Mouse (Mus musculus): Measurements from ENCODE around the gene Cacng7. TPM values are rescaled to one million over a fixed set of nuclear protein-coding genes. Genes with fewer than 3 reads are reported as not detected.
"Not testable (repeated sequence)": the region's sequence is repeated elsewhere in the genome, so short reads cannot be mapped to it uniquely, and the experiment has no call there.

Gene Cacng7
- polyA plus RNA-seq, 2 experiments from 2014 or later, result not detected

DNA sequence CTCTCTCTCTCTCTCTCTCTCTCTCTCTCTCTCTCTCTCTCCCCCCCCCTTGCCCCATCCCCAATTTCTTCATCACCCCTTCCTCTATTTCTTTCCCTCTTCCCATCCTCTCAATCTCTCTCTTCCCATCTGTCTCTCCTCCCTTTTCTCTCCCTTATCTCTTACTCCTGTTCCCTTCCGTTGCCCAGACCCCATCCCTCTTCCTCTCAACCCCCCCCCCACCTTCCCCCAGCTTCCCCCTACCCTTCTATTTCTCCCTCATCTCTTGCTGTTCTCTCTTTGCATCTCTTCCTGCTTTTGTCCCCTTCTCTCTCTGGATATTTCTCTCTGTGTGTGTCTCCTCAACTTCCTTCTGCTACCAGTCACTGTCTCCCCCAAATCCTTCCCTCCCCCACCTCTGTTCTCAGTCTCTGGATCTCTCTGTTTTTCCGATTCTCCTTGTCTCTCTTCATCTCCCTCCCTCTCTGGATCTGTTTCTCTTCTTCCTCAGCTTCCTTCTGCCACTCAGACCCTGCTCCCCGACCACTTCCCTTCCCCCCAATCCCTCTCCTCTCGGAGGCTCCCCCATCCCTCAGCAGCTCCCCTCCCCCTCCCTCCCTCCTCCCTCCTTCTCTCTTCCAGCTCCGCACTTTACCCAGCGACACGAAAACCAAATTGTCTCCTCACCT is 57.8 kb downstream of the Cacng7 start, which contains the start of gene Cacng8:
TSS of gene Cacng8 (plus strand) at position 271 of the 668 bp plus-strand sequence.
- ATAC-seq, result no peak

DNA sequence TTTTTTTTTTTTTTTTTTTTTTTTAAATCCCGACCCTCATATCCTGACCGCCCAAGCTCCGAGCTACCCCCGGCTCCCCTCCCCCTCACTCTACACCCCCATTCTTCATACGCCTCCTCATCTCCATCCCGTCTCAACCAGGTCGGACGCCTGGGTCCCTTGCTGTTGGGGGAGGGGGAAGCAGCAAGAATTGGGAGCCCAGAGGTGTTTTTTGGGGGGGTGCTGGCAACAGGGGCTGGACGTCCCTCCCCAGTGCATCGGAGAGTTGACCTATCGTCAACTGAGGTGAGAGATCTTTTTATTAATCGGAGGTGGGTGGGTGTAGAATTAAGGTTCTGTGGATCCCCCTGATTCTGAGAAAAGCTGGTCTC is 58.3 kb downstream of the Cacng7 start:
- ATAC-seq, result no peak

DNA sequence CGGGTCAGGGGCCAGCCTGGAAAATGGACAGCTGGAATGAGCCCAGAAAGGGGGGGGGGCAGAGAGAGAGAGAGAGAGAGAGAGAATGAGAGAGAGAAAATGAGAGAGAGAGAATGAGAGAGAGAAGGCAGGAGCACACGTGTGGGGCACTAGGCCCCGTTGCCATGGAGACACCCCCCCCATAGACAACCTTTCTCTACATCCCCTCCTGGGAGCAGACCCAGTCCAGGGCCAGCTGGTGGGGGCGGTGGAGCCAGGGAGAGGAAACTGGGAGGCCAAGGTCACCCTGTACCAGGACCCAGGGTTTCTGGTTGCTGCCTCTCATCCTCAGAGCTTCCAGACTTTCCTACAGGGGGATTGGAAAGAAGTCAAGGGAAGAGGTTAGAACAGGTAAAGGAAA is 59.1 kb downstream of the Cacng7 start:
- ATAC-seq, result no peak

DNA sequence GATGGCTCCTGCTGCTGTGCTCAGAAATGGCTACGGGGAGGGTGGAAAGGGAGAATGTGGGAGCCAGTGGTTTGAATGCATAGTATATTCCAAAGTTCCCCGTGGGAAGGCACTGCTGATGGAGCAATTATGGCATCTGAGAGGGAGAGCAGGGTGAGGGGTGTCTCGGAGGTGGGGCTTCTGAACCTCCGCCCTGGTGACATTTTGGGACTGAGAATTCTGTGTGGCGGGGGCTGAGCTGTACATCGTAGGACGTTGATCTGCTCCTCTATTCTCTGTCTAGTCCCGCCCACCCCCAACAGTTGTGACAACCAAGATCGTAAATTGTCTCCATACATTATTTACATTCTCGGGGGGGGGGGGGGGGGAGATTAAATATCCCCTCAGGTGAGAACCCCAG is 64.6 kb downstream of the Cacng7 start:
- no peak for ATAC-seq

DNA sequence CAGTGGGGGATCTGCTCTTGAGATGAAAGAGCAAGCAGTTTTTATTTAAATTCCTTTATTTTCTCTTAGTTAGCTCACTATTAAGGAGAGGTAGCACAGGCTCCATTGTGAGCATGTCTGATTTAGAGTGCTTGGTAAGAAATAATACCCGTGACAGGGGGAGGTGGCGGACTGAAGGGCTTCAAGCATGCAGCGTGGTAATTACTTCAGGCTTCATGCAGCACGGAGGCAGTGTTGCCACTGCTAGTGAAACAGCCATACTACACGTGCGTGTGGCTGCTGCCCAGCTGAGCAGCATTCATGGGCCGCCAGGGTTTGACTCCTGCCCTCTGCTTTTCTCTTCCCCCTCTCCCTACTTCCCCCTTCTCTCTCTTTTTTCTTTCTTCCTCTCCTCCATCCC is 65.0 kb downstream of the Cacng7 start:
- no peak for ATAC-seq

DNA sequence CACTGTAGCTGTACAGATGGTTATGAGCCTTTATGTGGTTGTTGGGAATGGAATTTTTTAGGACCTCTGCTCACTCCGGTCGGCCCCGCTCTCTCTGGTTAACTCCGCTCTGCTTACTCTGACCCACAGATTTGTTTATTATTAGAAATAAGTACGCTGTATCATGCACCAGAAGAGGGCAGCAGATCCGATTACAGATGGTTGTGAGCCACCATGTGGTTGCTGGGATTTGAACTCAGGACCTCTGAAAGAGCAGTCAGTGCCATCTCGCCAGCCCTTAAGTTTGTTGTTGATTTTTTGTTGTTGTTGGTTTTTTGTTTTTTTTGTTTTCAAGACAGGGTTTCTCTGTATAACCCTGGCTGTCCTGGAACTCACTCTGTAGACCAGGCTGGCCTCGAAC is 65.6 kb downstream of the Cacng7 start:
- ATAC-seq, result not testable (repeated sequence)

DNA sequence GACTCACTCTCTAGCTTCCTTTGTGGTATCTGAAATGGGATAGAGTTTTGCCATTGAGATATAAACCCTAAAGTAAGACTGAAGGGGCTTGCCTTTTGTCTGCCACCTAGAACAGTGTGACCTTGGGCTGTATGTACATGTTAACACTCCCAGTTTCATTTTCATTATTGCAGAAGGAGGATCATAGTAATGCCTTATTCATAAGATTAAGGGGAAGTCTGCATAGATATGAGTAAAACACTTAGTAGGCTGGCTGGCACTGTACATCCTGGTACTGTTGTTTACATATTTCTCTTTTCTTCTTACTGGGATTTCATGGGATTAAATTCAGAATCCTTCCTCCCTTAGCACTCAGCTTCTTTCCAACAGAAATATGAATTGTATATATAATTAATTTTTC is 67.2 kb downstream of the Cacng7 start:
- ATAC-seq, result no peak

DNA sequence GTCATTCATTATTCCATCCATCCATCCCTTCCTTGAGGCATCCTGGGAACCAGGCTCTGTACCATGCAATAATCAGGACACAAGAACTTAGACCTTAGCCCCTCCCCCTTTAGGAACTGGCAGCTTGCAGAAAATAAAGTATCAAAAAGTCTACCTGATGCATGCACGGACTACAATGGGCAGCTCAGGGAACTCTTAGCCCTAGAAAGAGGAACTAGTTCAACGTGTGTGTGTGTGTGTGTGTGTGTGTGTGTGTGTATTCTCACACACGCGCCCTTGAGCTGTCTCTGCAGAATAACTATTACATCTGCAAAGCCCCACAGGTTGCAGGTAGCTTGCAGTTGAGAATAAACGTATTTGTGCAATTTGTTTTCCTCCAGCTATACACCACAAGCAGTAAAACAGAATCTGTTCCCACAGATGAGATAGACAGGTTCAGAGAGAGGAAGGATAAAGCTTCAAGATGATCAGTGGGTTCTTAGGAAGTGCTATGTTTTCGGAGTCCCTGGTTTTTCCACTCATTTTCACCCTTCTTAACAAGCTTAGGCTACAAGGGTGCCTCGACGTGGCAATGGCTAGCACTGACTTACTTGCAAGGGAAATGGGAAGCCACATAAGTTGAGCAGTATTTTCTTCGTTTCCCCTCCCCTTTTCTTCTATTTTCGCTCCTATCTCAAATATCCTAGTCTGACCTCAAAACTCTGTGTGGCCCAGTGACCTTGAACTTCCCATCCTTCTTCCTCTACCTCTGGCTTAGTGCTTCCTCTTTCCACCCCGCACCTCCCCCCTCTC is 77.2 kb downstream of the Cacng7 start:
- no peak for ATAC-seq

DNA sequence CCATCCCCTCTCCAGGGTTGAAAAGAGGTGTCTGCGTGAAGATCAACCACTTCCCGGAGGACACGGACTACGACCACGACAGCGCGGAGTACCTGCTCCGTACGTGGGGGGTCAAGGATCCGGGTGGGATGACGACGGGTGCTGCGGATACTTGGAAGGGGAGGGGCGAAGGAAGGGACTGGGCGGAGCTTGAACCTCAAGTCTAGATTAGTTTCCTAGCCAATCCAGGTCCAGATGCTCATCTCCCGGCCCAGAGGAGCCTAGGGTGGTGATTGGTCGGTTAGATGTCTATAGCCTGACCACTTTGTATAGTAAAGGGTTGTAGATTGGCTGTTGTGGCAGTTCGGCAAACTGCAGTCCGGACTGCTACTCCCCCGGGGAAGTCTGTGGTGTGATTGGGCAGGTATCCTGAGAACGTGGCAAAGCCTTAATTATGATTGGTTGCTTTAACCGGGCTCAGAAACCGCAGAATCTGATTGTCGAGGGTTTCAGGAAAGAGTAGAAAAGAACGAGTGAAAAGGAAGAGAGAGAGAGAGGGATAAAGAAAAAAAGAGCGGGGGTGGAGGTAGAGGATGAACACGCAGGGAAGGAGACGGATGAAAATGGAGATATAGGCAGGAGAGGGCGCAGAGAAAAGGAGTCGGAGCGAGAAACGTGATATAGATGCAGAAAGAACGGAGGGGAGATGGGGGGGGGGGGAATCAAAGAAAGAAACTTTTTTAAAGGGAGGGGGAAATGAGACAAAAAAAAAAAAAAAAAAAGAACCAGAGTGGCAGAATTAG is 78.6 kb downstream of the Cacng7 start:
- ATAC-seq, result peak; percentile 39

DNA sequence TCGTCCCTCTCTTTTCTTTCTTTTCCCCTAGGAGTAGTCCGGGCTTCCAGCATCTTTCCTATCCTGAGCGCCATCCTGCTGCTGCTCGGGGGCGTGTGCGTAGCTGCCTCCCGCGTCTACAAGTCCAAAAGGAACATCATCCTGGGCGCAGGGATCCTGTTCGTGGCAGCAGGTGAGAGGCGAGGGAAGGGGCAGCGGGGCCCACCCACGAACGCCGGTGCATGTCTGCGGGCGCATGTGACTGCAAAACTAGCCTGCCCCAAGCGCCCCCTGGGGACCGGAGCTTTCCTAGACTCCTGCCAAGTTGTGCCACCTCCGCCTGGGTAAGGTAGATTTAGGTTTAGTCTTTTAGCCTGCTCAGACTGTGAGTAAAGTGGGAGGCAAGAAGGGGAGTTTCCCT is 79.3 kb downstream of the Cacng7 start:
- no peak for ATAC-seq

DNA sequence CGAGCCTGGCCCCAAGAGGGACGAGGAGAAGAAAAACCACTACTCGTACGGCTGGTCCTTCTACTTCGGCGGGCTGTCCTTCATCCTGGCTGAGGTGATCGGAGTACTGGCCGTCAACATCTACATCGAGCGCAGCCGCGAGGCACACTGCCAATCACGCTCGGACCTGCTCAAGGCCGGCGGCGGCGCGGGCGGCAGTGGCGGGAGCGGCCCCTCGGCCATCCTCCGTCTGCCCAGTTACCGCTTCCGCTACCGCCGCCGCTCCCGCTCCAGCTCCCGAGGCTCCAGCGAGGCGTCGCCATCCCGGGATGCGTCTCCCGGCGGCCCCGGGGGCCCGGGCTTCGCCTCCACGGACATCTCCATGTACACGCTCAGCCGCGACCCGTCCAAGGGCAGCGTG is 82.1 kb downstream of the Cacng7 start:
- no peak for ATAC-seq

DNA sequence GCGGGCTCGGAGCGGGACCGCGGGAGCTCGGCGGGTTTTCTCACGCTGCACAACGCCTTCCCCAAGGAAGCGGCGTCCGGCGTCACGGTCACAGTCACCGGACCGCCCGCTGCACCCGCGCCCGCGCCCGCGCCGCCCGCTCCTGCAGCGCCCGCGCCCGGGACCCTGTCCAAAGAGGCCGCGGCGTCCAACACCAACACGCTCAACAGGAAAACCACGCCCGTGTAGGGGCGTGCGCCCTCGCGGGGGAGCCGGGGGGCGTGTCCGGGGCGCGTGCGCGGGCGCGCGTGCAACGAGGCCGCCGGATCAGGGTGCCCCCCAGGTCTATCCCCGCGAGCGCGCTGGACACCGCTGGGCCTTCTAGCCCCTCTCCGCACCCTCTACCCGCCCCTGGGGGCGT is 82.6 kb downstream of the Cacng7 start:
- no peak for ATAC-seq

Other genes with a start within 250 kb of the Cacng7 start
- not detected for gene AU018091, start 163.8 kb upstream of the Cacng7 start, polyA plus RNA-seq (2017; shearing (Covaris generic))
- gene Nlrp12, start 83.2 kb upstream of the Cacng7 start, polyA plus RNA-seq (2017; shearing (Covaris generic)), result not detected
- gene Myadm, start 43.9 kb upstream of the Cacng7 start, polyA plus RNA-seq (2017; shearing (Covaris generic)), result 1 to 10 TPM; 7.5 to 7.8 TPM
- gene Prkcg, start 43.8 kb upstream of the Cacng7 start, polyA plus RNA-seq (2017; shearing (Covaris generic)), result not detected
- gene Cacng8, start 57.7 kb downstream of the Cacng7 start, polyA plus RNA-seq (2017; shearing (Covaris generic)), result not detected
- not detected for gene Cacng6, start 91.2 kb downstream of the Cacng7 start, polyA plus RNA-seq (2017; shearing (Covaris generic))
- not detected for gene Tarm1, start 169.7 kb downstream of the Cacng7 start, polyA plus RNA-seq (2017; shearing (Covaris generic))